Mouse (Mus musculus): ENCODE measurements around the gene Flnc.

- no peak for TF ChIP-seq EP300 (IDR thresholded peaks at IDR 0.05; ENCODE audit: low read depth)
- no peak for TF ChIP-seq CTCF (IDR thresholded peaks at IDR 0.05; ENCODE audit: low read depth)
Measured at GRCm38 (mm10) chr6:29468851-29469250, 35.8 kb downstream of the Flnc start.
